ENCODE assay signal across 8 mouse cellular contexts in the genomic region with DNA sequence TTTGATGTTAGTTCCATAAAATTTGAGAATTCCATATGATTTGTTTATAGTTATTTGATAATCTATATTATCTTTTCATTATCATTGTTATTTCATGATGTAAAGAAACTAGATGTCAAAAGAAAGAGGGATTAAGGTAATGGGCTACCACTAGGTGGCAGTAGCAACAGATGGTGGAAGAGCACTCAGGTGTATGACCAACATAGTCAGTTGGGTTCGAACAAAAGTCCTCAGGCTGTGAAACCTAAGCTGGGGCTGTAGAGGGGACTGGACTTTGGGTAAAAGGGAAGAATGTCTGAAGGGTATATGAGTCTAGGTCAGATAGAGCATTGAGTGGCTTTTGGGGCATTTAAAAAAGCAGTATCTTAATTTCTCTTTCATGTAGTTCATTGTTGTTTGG.
DNase-seq lines count a peak whose midpoint lies in the region; ATAC-seq and TF ChIP-seq lines count a peak whose summit lies in the region.

No protein-coding gene starts in this region.

- 57% methylated on average over 1 of the region's 1 CpGs for WGBS in forebrain, embryonic 11.5 days
- WGBS in forebrain, embryonic 15.5 days: 54% methylated on average over 1 of the region's 1 CpGs
- WGBS in liver, postnatal 0 days (ENCODE audit: insufficient replicate concordance): 32% methylated on average over 1 of the region's 1 CpGs

- intact Hi-C loops in left cerebral cortex, postnatal 14 days (cut with DNase I): no loop called here
- intact Hi-C loops in left cerebral cortex, postnatal 36 days (cut with DNase I): loop anchor here (5.0 kb wide), 1 partner anchor 986 kb away; no protein-coding TSS in a partner anchor

- no peaks in the 10 kb centered on the region for H3K27me3 ChIP-seq in forebrain, embryonic 11.5 days (ENCODE audit: control insufficient read depth, insufficient read depth, low read length)
- no peaks in the 10 kb centered on the region for H3K27me3 ChIP-seq in forebrain, embryonic 15.5 days
- no peaks in the 10 kb centered on the region for H3K27me3 ChIP-seq in liver, postnatal 0 days (ENCODE audit: insufficient read depth, low read length)

- no peak for TF ChIP-seq POLR2A in cortical plate, adult 2 months (IDR thresholded peaks at IDR 0.05; ENCODE audit: extremely low read depth, insufficient read depth, low read length)

- H3K4me3 ChIP-seq in forebrain, embryonic 11.5 days (ENCODE audit: low read depth, low read length): no peak overlapping the region
- no peak overlapping the region for H3K4me3 ChIP-seq in forebrain, embryonic 15.5 days
- H3K4me3 ChIP-seq in cortical plate, adult 2 months (ENCODE audit: insufficient read depth, low read length): no peak overlapping the region
- no peak overlapping the region for H3K4me3 ChIP-seq in liver, postnatal 0 days (ENCODE audit: low read depth, low read length)

- TF ChIP-seq CTCF in cortical plate, adult 2 months (IDR thresholded peaks at IDR 0.05; ENCODE audit: extremely low read depth, insufficient read depth, low read length): peak; percentile 55; the same call in 1 of the 2 replicates
- peak; percentile 82 for TF ChIP-seq CTCF in liver, postnatal 0 days (IDR thresholded peaks at IDR 0.05; ENCODE audit: low read depth)

- H3K9ac ChIP-seq in forebrain, embryonic 11.5 days (ENCODE audit: low read length): no peak overlapping the region
- no peak overlapping the region for H3K9ac ChIP-seq in forebrain, embryonic 15.5 days (replicated peaks)
- H3K9ac ChIP-seq in liver, postnatal 0 days (replicated peaks): no peak overlapping the region

- no peak for TF ChIP-seq EP300 in liver, postnatal 0 days (IDR thresholded peaks at IDR 0.05; ENCODE audit: low read depth)

- H3K27ac ChIP-seq in forebrain, embryonic 11.5 days (ENCODE audit: low read depth, low read length): no peak overlapping the region
- H3K27ac ChIP-seq in forebrain, embryonic 15.5 days (replicated peaks): no peak overlapping the region
- H3K27ac ChIP-seq in cortical plate, adult 2 months (ENCODE audit: insufficient read depth, low read length): no peak overlapping the region
- H3K27ac ChIP-seq in liver, postnatal 0 days (ENCODE audit: low read depth): no peak overlapping the region

- ATAC-seq in forebrain, embryonic 11.5 days (replicated peaks; ENCODE audit: low FRiP score): peak; percentile 64; the same call in 1 of the 2 replicates
- ATAC-seq in forebrain, embryonic 15.5 days (replicated peaks): no peak
- ATAC-seq in liver, postnatal 0 days: no peak

- no peaks in the 10 kb centered on the region for H3K36me3 ChIP-seq in forebrain, embryonic 11.5 days (ENCODE audit: control insufficient read depth, insufficient read depth, low read length)
- no peaks in the 10 kb centered on the region for H3K36me3 ChIP-seq in forebrain, embryonic 15.5 days
- H3K36me3 ChIP-seq in liver, postnatal 0 days (replicated peaks; ENCODE audit: insufficient read depth, low read length): no peaks in the 10 kb centered on the region

- H3K4me2 ChIP-seq in forebrain, embryonic 11.5 days (ENCODE audit: low read depth, low read length, severe bottlenecking): no peak overlapping the region
- no peak overlapping the region for H3K4me2 ChIP-seq in forebrain, embryonic 15.5 days (replicated peaks)
- H3K4me2 ChIP-seq in liver, postnatal 0 days (ENCODE audit: low read depth, low read length): no peak overlapping the region

- DNase-seq in forebrain, embryonic 11.5 days (ENCODE audit: low spot score): no peak
- DNase-seq in left cerebral cortex, postnatal 14 days (ENCODE audit: low spot score in 2 of 2): peak; percentile 2 to 27
- DNase-seq in left cerebral cortex, postnatal 36 days (ENCODE audit: low spot score in 2 of 2): no peak
- peak; percentile 76 for DNase-seq in ES-CJ7 (ENCODE audit: low read depth, low spot score)
- DNase-seq in liver, postnatal 0 days: peak; percentile 17
- DNase-seq in ovary, postnatal 36 days (ENCODE audit: low spot score): no peak

- H3K9me3 ChIP-seq in forebrain, embryonic 11.5 days (ENCODE audit: control insufficient read depth, low read length): no peaks in the 10 kb centered on the region
- no peaks in the 10 kb centered on the region for H3K9me3 ChIP-seq in forebrain, embryonic 15.5 days
- H3K9me3 ChIP-seq in liver, postnatal 0 days (ENCODE audit: low read length): no peaks in the 10 kb centered on the region

- no peaks in the 10 kb centered on the region for H3K4me1 ChIP-seq in forebrain, embryonic 11.5 days (replicated peaks; ENCODE audit: control insufficient read depth, insufficient read depth, low read length)
- H3K4me1 ChIP-seq in forebrain, embryonic 15.5 days: no peaks in the 10 kb centered on the region
- H3K4me1 ChIP-seq in cortical plate, adult 2 months (ENCODE audit: control insufficient read depth, insufficient read depth, low read length): no peaks in the 10 kb centered on the region
- no peaks in the 10 kb centered on the region for H3K4me1 ChIP-seq in liver, postnatal 0 days (ENCODE audit: insufficient read depth)

Comparison
In these comparisons a context has a peak if more than half of its experiments do, and no peak if none do; other contexts are left out.
1. DNase-seq: peak in left cerebral cortex, postnatal 14 days (2 of 2), ES-CJ7 (single experiment) and liver, postnatal 0 days (single experiment); none in forebrain, embryonic 11.5 days (single experiment), left cerebral cortex, postnatal 36 days (0 of 2) and ovary, postnatal 36 days (single experiment).